Mouse (Mus musculus): ENCODE measurements at regions not wholly inside any gene's neighbourhood (a gene's known extent, or its start where the extent isn't known, plus 50 kb on each side); places are given as distances from the start of the nearest gene placed in this dataset.

DNA sequence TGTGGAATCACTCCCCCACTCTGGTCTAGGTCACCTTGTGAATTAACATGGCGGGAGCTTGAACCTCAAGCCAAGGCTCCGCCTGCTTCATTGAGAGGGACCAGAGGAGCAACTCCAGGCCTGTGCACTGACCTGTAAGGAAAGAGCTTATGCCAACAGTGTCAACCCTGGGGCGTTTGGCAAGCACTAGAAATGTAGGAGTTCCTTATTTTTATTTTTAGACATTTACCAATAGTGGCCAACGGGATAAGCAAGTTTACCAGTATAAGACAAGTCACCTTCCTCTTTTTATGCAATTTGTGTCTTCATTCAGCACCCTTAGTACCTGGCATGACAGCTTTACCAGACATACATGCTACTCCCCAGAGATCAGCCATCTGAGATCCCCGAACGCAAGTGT, 89.1 kb upstream of the Gpc1 start:
- TF ChIP-seq POLR2A (IDR thresholded peaks at IDR 0.05; ENCODE audit: insufficient read depth, low read length) (no peak), CTCF (IDR thresholded peaks at IDR 0.05; ENCODE audit: low read depth, low read length) (no peak), EP300 (IDR thresholded peaks at IDR 0.05; ENCODE audit: insufficient read depth, low read depth, low read length) (no peak)
